Mouse (Mus musculus) kidney, adult 2 months (tissue): ENCODE measurements at regions not wholly inside any gene's neighbourhood (a gene's known extent, or its start where the extent isn't known, plus 50 kb on each side); places are given as distances from the start of the nearest gene placed in this dataset.

Experiments
- DNase-seq: peaks from one replicate; pipeline ENCODE4 v3.0.0; 2021
- H3K27ac ChIP-seq: fragments of 200-500 bp; 2 replicates; pipeline ENCODE4 v1.5.1; 2012; ENCODE audit warnings: low read depth, low read length, control low read depth, inconsistent platforms; ENCODE audit not compliant: insufficient read depth
- H3K27me3 ChIP-seq: fragments of 200-500 bp; replicated peaks from 2 replicates; pipeline ENCODE4 v1.6.1; 2012; ENCODE audit warnings: mild to moderate bottlenecking, moderate library complexity, low read length, inconsistent platforms; ENCODE audit not compliant: control insufficient read depth, insufficient read depth
- H3K36me3 ChIP-seq: fragments of 200-500 bp; 2 replicates; pipeline ENCODE4 v1.6.1; 2012; ENCODE audit warnings: mild to moderate bottlenecking, moderate library complexity, low read length, inconsistent platforms; ENCODE audit not compliant: control insufficient read depth, insufficient read depth
- H3K4me1 ChIP-seq: fragments of 200-500 bp; 2 replicates; pipeline ENCODE4 v1.6.1; 2011; ENCODE audit warnings: low read length; ENCODE audit not compliant: control insufficient read depth, insufficient read depth
- H3K4me3 ChIP-seq: fragments of 200-500 bp; 2 replicates; pipeline ENCODE4 v1.5.1; 2011; ENCODE audit warnings: mild to moderate bottlenecking, low read depth, low read length, control low read depth; ENCODE audit not compliant: insufficient read depth
- CTCF ChIP-seq: fragments of 200-500 bp; conservative IDR thresholded peaks from 2 replicates; pipeline ENCODE4 v1.5.1; 2011; ENCODE audit warnings: low read depth, mild to moderate bottlenecking, control low read depth, low read length, moderate library complexity, mixed read lengths; ENCODE audit not compliant: insufficient read depth, insufficient read length
- POLR2A ChIP-seq: fragments of 200-500 bp; IDR thresholded peaks from one replicate; pipeline ENCODE4 v1.6.1; 2011; ENCODE audit warnings: low read depth, low read length, control low read depth
- WGBS: fragments of 180-500 bp; shearing (Covaris S2); methylation state at CpG from one replicate; pipeline ENCODE4 v1.1.7; 2018; 5-methylcytosine and 5-hydroxymethylcytosine counted together

GRCm38 (mm10) chr3:50887002-50887401 is 337.2 kb upstream of the Noct start:
- Histone ChIP-seq H3K36me3 (no peaks in the 10 kb centered on the region), H3K4me1 (no peaks in the 10 kb centered on the region), H3K4me3 (no peak overlapping the region), H3K27ac (no peak overlapping the region), H3K27me3 (no peaks in the 10 kb centered on the region)
- 13% methylated on average over 7 of the region's 7 CpGs for whole genome bisulfite sequencing
- no peak for TF ChIP-seq POLR2A
- no peak for TF ChIP-seq CTCF
- DNase-seq: no peak

- TF ChIP-seq POLR2A: no peak
- TF ChIP-seq CTCF: no peak
- no peaks in the 10 kb centered on the region for H3K4me1 ChIP-seq
- H3K27me3 ChIP-seq: no peaks in the 10 kb centered on the region
- no peaks in the 10 kb centered on the region for H3K36me3 ChIP-seq
- WGBS: 93% methylated on average over 4 of the region's 4 CpGs
- no peak overlapping the region for H3K4me3 ChIP-seq
- no peak for DNase-seq
- H3K27ac ChIP-seq: no peak overlapping the region
These were observed 335.6 kb upstream of the Noct start for GRCm38 (mm10) chr3:50888571-50889210.

- H3K27me3 ChIP-seq: no peaks in the 10 kb centered on the region
- no peak for TF ChIP-seq CTCF
- TF ChIP-seq POLR2A: no peak
- 88% methylated on average over 8 of the region's 8 CpGs for WGBS
These were observed 333.7 kb upstream of the Noct start for GRCm38 (mm10) chr3:50890537-50890936.

DNA sequence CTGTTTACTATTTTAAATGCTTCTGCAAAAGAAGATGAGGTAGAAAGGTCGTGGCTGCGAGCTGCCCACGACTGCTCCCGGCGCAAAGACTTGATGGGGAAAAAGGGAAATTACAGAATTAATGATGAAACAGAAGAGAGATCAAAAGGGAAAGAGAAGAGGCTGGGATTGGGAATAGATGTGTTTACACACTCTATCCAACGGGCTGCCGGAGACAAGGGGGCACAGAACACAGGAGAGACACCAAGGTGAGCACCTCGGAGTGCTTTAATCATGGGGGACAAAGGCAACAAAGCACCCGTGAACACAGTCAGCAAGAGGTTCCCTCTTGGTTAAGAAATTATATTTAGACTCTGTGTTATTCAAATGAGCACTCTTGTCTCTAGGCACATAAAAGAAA is 326.1 kb upstream of the Noct start:
- TF ChIP-seq POLR2A (no peak), CTCF (no peak)
- Histone ChIP-seq H3K4me1 (no peaks in the 10 kb centered on the region; the same call in 1 of the 2 replicates), H3K27ac (no peak overlapping the region), H3K36me3 (no peaks in the 10 kb centered on the region), H3K27me3 (no peaks in the 10 kb centered on the region), H3K4me3 (no peak overlapping the region)
- no peak for DNase-seq
- WGBS: 65% methylated on average over 9 of the region's 9 CpGs

More at GRCm38 (mm10) chr3:50890537-50890936, 333.7 kb upstream of the Noct start:
- DNase-seq: no peak
- Histone ChIP-seq H3K27ac (no peak overlapping the region), H3K4me3 (no peak overlapping the region), H3K36me3 (no peaks in the 10 kb centered on the region), H3K4me1 (no peaks in the 10 kb centered on the region)

- H3K27me3 ChIP-seq: no peaks in the 10 kb centered on the region
- no peak for DNase-seq
These were observed 324.4 kb upstream of the Noct start for GRCm38 (mm10) chr3:50899830-50900350.

DNA sequence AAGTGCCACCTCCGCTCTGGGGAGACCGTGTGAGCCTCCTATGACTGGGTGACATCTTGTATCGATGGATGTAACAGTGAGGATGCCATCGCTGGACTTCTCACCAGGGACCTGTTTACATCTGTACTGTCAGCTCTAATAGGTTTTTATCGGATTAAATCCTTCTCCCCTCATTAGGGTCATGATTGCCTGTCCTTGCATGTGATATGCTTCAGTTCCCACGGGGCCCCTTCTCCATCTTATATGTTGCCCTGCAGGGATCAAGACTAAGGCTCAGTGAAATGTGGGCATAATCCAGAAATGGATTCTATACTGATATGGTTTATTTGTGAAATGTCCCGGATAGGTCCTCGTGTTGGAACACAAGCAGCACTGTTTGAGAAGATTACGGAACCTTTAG is 323.7 kb upstream of the Noct start:
- H3K27ac ChIP-seq: no peak overlapping the region; the same call in 1 of the 2 replicates
- TF ChIP-seq POLR2A: no peak
- TF ChIP-seq CTCF: no peak
- no peaks in the 10 kb centered on the region for H3K27me3 ChIP-seq
- DNase-seq: no peak
- WGBS: 90% methylated on average over 9 of the region's 9 CpGs
- H3K4me1 ChIP-seq: peaks cover 4% of the 10 kb centered on the region; the same call in 1 of the 2 replicates
- no peak overlapping the region for H3K4me3 ChIP-seq
- no peaks in the 10 kb centered on the region for H3K36me3 ChIP-seq

More at GRCm38 (mm10) chr3:50899830-50900350, 324.4 kb upstream of the Noct start:
- 73% methylated on average over 7 of the region's 7 CpGs for WGBS
- Histone ChIP-seq H3K27ac (no peak overlapping the region), H3K36me3 (no peaks in the 10 kb centered on the region), H3K4me3 (no peak overlapping the region), H3K4me1 (peaks cover 4% of the 10 kb centered on the region; the same call in 1 of the 2 replicates)
- no peak for TF ChIP-seq CTCF
- no peak for TF ChIP-seq POLR2A

DNA sequence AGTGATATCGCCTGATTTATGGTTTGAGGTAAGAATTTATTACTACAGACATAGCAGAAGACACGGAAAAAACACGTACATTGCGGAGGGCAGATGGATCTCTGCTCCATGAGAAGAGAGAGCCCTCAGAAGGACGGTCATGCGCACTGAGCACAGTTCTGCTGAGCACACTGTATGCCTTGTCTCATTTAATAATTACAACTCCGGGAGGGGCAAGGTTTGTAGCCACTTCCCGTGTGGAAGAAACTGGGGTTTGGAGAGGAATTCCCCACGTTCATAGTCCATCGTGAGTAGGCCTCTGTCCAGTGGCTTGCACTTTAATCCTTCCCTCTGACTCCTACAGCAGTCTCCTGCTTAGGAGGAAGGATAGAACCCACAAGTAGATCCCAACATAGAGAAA is 322.9 kb upstream of the Noct start:
- WGBS: 63% methylated on average over 10 of the region's 10 CpGs

More for the DNA sequence above, 322.9 kb upstream of the Noct start:
- peak; percentile 85 for DNase-seq
- Histone ChIP-seq H3K36me3 (no peaks in the 10 kb centered on the region), H3K4me1 (peaks cover 4% of the 10 kb centered on the region; the same call in 1 of the 2 replicates), H3K4me3 (peak overlapping the region; percentile 6; the same call in 1 of the 2 replicates), H3K27me3 (no peaks in the 10 kb centered on the region), H3K27ac (peak overlapping the region; percentile 42)
- no peak for TF ChIP-seq POLR2A
- no peak for TF ChIP-seq CTCF
